Mouse (Mus musculus): ENCODE results near the gene Nfil3.

Gene Nfil3

DNA sequence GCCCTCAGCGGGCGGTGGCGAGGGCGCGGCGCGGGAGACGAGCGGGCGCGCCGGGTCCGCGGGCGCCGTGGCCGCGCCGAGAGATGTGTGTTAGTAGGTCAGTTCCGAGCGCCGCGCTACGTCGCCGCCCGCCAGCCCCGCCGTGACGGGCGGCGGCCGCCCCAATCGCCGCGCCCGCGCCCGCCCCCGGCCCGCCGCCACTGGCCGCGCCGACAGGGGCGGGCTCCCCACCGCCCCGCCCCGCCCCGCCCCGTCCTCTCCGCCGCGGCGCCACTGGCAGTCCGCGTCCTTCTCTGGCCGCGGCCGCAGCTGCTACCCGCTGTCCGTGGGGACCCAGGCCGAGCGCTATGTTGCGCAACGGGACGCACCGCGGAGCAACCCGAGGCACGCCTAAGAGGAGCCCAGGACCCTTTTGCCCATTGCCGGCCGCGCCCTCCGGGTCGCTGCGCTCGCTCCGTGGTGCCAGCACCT lies at the start of gene Nfil3:
Gene Nfil3, minus strand, starts transcription at position 123 of the 471 bp plus-strand sequence.
- DNase-seq (ENCODE audit: low read depth, low spot score): no peak

DNA sequence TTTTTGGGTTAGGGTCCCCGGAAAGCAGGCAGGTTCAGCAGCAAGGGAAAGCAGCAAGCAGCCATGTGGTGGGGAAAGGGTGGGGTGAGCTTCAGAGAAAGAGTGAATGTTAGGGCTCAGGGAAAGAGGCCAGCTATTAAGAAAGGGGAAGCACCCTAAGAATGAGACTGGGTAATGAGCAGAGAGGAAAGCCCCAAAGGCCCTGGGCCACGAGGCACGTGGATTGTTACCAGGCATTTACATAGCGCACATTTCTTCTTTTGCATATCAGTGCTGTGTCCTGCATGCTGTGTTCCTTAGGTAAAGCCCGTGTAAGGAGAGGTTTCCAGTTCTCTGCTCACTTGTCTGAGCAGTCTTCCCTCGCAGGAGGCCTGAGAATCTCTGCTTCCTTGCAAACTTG lies 43.4 kb upstream of the Nfil3 start:
- DNase-seq (ENCODE audit: low read depth, low spot score): no peak

DNA sequence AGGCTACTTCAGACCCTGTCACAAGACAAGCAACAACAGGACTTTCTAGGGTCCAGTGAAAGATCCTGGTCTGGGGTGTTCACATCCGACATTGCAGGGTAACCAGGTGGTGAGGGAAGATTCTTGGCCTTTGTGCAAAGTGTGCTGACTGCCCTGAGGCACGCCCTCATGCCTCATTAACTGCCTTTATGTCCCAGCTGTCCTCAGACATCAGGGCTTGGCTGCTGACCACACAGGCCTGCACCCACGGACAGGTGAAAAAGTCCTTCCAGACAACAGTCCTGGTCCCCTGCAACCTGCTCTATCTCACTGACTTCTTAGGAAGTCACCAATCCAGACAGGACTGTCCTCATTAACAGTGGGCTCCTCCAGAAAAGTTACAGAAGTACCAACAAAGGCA lies 39.4 kb upstream of the Nfil3 start:
- DNase-seq (ENCODE audit: low read depth, low spot score): no peak

DNA sequence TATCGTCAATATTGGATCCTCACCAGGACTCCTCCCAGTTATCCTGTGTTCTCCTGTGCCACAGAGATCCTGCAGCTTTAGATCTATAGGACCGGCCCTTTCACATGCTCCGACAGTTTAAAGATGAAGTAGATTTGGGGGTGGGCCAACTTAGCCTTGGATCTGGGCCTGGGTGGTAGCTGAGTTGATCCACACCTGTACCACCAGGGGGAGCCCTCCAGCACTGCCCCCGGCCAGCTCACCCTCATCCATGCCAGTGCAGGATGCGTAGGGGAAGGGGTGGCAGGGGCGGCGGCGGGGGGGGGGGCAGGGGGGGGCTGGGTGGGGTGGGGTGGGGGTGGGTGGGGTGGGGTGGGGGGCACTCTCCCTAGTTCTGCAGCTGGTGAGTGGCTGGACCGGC lies 38.7 kb upstream of the Nfil3 start:
- DNase-seq (ENCODE audit: low read depth, low spot score): no peak

DNA sequence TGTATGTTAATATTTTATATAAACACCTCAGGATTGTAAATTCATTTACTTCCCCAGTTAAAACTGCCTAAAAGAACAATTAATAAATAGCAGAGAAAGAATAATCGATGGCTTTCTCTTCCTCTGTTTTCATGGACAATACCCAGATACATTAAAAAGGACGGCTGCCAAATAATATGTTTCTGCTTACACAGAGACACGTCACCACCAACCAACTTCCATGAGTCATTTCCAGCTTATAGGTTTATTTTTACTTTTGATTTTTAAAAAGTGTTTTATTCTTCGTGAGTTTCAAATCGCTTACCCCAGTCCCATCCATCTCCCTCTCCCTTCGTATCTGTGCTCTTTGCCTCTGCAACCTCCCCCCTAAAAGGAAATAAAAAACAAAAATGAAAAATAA lies 38.1 kb upstream of the Nfil3 start:
- no peak for DNase-seq (ENCODE audit: low read depth, low spot score)

DNA sequence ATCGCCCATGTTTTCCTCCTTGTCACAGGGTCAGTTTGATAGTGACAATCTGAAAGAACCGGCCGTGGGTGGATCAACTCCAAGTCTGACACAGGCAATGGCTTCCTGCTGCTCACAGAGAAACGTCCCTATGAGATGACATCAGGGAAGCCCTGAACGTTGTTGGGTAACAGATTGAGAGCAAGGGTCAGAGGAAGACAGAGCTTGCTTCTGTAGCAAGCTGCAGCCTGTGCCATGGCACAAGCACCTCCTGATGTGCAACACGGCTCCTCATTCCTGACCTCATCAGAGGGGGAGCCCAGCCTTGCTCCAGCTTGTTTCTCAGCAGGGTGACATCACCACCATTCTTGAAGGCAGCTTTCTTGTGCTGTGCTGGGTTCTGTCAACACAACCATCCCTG lies 37.1 kb upstream of the Nfil3 start:
- no peak for DNase-seq (ENCODE audit: low read depth, low spot score)

DNA sequence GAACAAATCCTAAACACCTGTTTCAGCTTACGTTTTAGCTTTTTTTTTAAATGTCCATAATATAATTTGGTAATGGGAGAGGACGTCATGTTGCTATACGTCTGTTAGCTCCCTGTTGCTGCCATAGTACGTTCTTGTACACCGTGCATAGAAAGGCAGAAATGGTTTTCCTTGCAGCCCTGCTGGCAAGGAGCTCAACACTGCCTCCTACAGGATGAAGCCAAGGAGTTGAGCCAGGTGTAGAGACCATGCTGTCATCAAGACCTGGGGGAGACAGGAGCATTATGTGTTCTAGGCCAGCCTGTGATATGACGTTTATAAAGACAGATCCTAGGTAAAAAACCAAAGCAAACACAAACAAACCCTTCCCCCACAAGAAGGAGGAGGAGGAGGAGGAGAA lies 36.2 kb upstream of the Nfil3 start:
- DNase-seq (ENCODE audit: low read depth, low spot score): no peak

DNA sequence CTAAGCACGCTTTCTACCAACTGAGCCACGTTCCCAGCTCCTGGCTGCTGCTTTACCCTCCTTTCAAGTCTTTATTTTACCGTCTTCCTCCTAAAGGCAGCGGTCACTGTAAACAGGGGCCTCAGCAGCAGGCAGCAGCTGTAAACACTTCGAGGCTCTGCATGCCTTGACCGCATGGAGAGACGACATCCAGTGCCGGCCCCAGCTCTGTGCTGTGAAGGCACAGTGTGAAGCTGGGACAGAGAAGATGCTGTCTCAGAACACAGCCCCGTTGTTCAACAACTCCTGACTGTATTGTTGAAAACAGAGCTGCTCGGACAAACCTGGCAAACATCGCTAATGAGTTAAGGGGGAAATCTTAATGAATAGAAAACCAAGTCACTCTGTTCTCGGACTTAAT lies 30.6 kb upstream of the Nfil3 start:
- DNase-seq (ENCODE audit: low read depth, low spot score): no peak

DNA sequence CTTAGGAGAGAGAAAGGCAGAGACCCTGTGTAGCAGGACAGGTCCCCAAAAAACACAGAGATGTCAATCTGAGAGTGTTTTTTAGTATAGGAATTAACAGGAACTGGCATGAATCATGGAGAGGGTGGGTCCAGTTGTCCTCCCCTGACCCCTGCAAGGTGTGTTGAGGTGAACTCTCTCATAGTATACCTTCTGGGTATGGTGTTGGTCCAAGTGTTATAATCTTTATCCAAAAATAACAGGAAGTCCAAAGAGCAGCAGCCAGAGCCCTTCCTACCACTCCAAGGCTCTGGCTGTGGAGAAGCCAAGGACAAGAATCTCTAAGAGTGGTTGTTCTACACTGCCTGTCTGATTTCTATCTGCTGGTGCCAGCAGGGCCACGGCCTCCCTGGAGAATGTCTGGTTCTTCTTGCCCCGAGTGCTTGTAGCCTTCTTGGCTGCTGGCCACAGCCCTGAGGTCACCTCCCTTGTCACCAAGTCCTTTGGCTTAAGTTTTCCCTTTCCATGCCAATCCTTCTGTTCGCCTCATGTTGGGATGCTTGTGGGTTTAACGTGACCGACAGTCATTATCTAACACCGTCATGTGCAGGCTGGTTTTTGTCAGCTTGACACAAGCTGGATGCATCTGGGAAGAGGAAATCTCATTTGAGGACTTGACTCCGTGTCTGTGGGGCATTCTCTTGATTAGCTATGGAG lies 27.8 kb upstream of the Nfil3 start:
- DNase-seq (ENCODE audit: low read depth, low spot score): no peak

DNA sequence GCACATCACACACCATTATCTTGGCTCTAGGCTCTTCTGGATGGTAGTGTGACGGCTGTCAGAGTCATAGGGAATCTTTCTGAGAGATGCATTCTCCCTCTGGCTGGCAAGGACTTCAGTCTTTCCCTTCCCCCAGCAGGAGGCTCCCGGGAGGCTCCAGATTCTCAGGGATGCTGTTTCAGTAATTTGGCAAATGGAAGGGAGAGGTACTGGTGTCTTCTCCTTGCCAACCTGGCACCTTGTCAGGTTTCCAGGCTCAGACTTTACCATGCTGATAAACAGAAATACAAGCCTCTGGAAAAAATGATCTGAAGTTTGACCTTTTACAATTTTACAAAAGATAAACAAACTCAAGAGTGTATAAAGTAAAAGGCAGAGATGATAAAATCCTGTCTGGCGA lies 26.9 kb upstream of the Nfil3 start:
- no peak for DNase-seq (ENCODE audit: low read depth, low spot score)

DNA sequence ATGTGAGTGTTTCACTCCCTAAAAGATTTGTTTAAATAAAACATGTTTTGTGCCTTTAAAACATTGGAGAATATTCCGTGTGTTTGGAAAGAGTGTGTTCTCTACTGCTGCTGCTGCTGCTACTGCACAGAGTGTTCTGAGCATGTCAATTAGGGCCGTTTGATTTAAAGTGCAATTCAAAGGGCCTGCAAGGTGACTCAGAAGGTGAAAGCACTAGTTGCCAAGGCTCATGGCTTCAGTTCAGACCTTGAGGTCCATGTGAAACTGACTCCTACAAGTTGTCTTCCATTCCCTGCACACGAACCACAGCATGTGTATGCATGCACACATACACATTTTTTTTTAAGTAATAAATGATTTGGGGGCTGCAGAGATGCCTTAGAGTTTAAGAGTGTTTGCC lies 22.4 kb upstream of the Nfil3 start:
- no peak for DNase-seq (ENCODE audit: low read depth, low spot score)

DNA sequence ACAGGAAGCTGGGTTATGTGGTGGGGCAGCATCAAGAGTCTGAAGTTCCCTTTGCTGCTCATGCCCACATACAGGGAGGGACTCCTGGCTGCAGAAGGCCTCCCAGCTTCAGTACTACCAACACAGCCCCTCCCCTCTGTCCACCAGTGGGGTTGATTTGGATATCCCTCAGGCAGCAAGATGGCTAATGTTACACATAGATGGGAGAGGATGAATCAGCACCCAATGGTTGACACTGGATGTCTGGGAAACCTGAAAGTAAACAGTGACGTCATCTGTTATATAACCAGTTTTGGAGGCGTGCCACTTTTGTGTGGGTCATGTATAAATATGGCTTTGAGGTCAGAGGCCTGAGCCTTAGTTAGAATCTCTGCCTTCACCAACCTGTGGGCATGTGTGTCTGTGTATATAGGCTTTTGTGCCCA lies 20.6 kb upstream of the Nfil3 start:
- no peak for DNase-seq (ENCODE audit: low read depth, low spot score)

DNA sequence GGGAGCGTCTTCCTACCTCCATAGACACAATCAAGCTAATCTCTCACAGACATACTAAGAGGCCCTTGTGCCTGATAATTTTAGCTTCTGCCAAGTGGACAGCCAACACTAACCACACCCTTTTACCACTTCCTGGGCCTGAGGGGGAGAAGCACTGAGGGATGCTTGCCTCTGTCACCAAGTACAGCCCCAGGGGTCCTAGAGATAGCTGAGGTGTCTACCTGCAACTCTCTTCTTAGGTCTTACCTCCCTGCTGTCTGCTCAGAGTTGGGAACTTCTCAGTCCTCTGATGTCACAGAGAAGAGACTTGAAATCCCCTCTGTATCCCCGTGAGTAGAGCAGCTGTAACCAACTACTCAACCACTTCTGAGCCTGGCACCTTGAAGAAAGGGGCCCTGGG lies 19.6 kb upstream of the Nfil3 start:
- no peak for DNase-seq (ENCODE audit: low read depth, low spot score)

DNA sequence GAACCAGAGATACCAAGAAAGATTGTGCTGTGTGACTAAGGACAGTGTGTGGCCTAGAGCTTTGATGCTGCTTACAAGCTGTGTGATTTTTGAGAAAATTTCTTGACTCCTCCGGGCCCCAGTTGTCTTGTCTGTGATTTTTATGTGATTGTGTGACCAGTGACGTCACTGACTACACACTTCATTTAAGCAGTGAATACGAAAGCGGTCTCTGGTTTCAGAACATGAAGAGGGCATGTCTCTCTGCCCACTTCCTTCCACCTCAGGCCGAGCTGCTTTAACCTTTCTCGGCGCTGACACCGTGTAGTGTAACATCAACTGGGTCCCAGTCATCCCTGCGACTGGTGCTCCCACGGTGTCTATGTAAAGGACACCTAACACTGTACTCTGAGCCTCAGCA lies 17.7 kb upstream of the Nfil3 start:
- no peak for DNase-seq (ENCODE audit: low read depth, low spot score)

DNA sequence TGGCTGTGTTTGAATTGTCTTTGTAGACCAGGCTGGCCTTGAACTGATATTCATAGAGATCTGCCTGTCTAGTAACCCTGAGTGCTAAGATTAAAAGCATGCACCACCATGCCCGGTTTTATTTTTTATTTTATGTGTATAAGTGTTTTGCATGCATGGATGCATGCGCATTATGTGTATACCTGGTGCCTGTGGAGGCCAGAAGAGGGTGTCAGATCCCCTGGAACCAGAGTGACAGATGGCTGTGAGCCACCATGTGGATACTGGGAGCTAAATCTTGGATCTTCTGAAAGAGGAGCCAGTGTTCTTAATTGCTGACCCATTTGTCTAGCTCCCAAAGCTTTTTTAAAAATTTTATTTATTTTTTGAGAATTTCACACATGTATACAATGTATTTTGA lies 16.9 kb upstream of the Nfil3 start:
- no peak for DNase-seq (ENCODE audit: low read depth, low spot score)

DNA sequence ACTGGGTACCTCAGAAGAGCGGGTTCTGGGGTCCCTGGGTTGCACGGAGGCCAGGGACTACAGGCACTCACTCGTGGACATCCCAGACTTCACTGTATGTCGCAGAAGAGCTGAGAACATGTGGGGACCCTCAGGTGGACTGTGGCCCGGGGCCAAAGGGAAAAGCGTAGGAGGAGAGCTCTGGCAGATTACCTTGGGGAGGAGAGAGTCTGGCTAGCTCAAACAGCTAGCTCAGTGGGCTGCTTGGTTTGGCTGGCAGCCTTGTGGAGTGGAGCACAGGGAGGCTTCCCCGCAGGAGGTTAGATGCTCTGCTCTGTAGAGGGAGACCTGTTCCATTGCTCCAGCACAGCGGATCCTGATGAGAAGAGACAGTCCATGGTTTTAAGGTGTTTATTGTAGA lies 15.3 kb upstream of the Nfil3 start:
- no peak for DNase-seq (ENCODE audit: low read depth, low spot score)

DNA sequence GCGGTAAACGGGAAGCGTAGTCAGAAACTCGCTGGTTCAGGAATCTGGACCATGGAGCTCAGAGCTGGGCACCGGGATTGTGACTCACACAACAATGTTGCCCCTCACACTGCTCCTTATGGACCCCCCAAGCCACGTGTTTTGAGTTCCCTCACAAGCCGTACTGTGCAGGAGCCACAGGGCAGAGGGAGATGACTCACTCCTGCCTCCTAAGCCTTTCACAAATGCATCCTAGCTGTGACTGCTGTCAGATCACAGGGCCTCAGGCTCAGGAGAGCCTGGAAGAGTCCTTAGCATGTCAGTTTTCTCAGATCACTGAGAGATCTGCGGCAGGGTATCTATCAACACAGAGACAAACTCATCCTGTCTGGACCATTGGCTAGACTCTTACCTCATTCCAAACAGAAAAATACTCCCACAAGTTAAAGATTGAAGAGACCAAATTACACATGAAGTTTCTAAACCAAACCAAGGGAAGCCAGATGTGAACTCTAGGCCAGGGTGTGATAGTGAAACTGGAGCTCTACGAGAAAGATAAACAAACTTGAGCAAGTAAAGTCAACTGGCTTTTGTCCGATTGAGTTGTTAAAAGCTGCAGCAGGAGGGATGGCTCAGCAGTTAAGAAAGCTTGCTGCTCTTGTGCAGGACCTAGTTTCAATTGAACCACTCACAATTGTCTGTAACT lies 13.5 kb upstream of the Nfil3 start:
- DNase-seq (ENCODE audit: low read depth, low spot score): no peak

DNA sequence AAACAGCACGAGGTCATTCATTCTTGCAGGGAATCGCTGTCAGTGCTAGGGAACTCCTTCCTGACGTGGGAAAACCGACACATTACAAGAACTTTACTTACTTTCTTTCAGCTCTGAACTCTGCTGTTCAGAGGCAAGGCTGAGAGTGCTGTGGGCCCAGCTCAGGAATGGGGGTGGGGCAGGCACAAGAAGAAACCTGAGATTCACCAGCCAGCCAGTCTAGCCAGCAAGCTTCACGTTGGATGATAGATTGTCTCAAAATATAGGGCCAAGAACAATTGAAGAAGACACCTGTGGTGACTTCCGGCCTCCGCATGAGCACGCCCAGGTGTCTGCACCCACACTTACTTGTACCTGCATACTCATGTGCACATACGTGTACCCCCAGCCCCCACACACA lies 9.3 kb upstream of the Nfil3 start:
- DNase-seq (ENCODE audit: low read depth, low spot score): no peak

DNA sequence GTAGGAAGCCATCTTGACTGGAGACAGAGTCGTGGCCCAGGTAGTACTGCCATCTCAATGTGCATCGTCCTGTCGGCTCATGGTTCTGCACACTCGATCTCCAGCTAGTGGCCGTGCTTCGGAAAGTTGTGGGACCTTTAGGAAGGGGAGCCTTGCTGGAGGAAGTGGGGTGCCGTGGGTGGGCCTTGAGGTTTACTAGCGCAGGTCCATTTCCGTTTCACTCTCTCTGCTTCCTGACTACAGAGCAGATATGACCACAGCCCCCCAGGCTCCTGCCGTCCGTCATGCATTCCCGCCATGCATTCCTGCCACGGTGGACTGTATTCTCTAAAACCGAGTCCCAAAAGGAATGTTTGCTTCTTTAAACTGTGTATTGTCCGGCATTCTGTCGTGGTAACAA lies 8.1 kb upstream of the Nfil3 start:
- DNase-seq (ENCODE audit: low read depth, low spot score): no peak

DNA sequence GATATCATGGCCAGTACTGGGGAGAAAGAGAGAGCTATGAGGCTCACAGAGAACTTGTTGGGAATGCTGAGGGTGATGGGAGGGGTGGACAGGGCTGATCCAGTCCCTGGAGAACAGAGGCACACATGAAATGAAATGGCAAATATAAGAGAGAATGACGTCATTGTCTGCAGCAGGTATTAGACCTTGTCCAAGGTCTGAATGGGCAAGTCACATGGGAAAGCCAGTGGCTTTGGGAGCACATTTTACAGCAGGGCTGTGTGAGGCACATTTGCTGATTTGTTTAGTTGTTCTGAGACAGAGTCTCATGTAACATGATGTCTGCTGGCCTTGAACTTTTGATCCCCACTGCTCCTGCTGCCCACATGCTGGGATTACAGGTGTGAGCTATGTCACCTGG lies 7.0 kb upstream of the Nfil3 start:
- DNase-seq (ENCODE audit: low read depth, low spot score): no peak

DNA sequence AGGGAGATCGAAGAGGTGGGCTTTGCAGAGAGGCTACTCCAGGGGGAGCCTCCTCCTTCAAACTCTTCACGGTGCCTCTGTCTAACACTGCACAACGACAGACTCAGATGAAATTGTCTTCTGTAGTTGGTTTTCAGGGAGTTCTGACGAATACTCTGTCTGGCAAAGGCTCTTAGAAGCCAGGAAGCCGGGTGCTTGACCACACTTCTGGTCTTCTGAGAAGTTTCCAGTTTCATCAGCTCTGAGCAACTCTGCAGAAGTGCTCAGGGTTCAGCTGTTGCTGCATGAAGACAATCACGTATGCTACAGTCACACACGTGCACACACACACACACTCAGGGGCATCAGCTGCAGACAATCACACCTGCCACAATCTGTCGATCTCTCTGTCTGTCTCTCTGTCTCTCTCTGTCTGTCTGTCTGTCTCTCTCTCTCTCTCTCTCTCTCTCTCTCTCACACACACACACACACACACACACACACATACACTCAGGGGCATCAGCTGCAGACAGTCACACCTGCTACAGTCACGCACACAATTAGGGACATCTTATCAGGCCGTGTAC lies 5.4 kb upstream of the Nfil3 start:
- no peak for DNase-seq (ENCODE audit: low read depth, low spot score)

DNA sequence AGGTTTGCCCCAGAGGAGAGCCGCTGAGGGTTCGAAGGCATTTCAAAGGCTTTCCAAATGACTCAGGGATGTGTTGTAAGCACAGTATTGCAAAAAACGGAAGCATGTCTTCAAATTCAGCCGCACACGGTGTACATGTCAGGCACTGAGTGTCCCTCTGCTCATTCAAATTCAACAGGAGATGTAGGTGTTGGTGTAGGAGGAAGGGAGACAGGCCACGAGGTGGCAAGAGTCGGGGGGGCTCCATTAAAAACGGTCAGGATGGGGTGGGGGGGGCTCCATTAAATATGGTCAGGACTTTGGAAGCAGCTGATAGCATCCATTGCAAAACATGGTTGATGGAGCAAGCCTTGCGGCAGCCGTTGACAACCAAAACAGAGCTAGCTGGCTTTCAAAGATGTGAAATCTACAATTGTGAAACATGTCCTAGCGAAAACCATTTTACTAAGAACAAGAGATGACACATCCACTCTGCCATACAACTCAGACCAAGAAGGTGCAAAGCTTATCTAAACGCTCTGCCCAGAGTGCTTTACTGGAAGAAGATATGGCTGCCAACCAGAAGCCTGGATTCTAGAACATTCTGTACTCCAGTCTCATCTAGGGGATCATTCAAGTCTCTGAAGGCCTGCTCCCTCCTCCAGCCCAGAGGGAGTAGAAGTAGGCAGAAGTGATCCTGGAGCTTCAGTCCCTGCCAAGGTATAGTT lies 4.8 kb upstream of the Nfil3 start:
- no peak for DNase-seq (ENCODE audit: low read depth, low spot score)

DNA sequence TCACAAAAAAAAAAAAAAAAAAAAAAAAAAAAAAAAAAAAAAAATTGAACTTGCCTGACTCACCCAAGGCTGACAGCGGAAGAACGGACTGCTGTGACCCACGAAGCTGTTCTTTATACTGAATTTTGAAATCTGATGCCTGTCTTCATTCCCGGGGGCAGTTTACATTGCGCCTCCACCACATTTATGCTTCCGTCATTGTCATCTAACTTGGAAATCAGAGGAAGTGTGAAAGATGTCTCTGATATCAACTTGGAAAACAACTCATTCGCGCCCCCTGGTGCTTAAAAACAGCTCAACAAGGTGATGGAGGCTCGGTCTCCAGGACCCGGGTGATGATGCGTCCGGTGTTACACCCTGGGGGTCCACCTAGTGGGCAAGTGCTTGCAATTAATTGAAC lies 1.8 kb upstream of the Nfil3 start:
- no peak for DNase-seq (ENCODE audit: low read depth, low spot score)

Data from brain, embryonic 18.5 days (tissue).